Mouse (Mus musculus): ENCODE data around the gene Ldb3. TPM values are rescaled to one million over a fixed set of nuclear protein-coding genes. Genes with fewer than 3 reads are reported as not detected.
A peak's percentile ranks its signal among the peaks of the same experiment; 100 is the strongest.

Gene Ldb3
- polyA plus RNA-seq, 1 experiment: 0.83 TPM

DNA sequence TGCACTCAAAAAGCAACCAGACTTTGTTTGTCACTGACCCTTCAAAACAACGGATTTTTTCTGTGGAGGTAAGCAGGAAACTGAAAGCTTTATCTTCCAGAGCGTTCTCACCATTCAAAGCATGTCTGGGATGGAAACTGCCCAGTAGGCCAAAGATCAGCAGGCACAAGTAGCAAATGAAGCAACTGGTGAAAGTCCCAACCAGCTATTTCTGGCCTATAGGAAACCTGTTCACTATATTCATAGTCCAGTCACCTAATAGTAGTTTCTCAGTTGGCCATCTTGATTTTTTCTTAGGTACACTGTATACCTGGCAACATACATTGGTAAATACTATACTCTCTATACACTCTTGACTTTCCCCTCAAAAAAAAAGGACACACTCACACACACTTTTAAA lies 98.6 kb downstream of the Ldb3 start:
- DNase-seq (ENCODE audit: low read depth): no peak
- TF ChIP-seq POLR2A (IDR thresholded peaks at IDR 0.05; ENCODE audit: borderline replicate concordance, extremely low read depth, insufficient read depth, insufficient read length, poor library complexity, severe bottlenecking): no peak
- TF ChIP-seq CTCF (IDR thresholded peaks at IDR 0.05; ENCODE audit: borderline replicate concordance, extremely low read depth, insufficient read depth, insufficient read length): no peak

DNA sequence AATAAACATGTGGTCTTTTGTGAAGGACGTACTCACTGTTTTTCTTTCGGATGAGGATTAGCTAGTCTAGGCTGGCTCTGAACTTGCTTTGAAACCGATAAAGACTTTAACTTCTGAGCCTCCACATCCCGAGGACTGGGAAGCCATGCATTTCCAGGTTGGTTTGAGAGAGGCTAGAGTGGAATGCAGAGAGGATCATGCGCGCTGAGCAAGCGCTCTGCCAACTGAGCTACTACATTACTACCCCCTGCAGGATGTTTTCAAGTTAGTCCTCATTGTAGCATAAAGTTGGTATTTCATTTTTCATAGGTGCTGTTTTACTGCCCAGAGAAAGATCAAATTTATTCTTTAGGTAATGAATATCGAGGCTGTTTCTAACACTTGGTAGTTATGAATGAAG lies 102.3 kb downstream of the Ldb3 start:
- TF ChIP-seq POLR2A (IDR thresholded peaks at IDR 0.05; ENCODE audit: borderline replicate concordance, extremely low read depth, insufficient read depth, insufficient read length, poor library complexity, severe bottlenecking): no peak
- TF ChIP-seq CTCF (IDR thresholded peaks at IDR 0.05; ENCODE audit: borderline replicate concordance, extremely low read depth, insufficient read depth, insufficient read length): no peak
- DNase-seq (ENCODE audit: low read depth): peak; percentile 24

DNA sequence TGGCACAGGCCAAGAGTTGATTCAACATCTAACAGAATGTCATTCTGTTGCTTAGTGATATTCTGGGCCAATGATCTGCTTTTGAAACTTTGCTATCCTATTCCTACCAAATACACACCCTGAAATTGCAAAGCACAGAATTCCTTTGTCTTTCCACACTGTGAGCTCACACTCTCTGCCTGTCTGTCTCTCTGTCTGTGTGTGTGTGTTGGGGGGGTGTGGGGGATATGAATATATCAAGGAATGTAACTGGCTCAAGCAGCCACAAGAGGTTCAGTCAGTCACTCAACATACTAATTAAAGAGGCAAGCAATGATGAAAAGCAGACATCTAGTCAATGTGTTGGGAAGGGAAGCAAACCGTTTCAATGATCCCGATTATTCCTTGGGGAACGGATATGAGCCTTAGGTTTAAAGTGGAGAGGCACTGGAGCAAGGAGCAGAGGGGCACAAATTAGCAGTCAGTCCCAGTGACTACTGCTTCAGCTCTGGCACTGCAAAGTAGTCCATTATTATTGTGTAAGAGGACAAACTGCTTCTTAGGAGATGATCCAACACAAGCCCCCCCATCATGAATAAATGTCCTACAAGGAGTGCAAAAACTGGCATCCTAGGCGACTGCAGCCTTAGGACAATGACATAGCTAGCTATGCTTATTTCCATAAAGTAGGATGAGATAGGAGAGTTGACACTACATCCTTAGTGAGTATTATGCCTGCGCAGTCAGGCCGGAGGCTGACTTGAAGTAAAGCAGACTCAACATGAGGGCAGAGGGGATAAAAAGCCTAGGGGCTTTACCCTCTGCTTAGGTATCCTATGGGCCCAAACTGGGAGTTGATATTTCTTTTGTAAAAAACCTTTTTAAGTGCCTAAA lies 104.8 kb downstream of the Ldb3 start:
- peak; percentile 58 for DNase-seq (ENCODE audit: low read depth)
- TF ChIP-seq POLR2A (IDR thresholded peaks at IDR 0.05; ENCODE audit: borderline replicate concordance, extremely low read depth, insufficient read depth, insufficient read length, poor library complexity, severe bottlenecking) (no peak), CTCF (IDR thresholded peaks at IDR 0.05; ENCODE audit: borderline replicate concordance, extremely low read depth, insufficient read depth, insufficient read length) (no peak)

Other genes starting within 250 kb of the Ldb3 start
- 0.85 TPM in 1 of 2 replicates, not detected in the other for gene Fam25c, start 233.2 kb downstream of the Ldb3 start, polyA plus RNA-seq (2012; rRNA removed)
- gene Sncg, start 213.9 kb downstream of the Ldb3 start, polyA plus RNA-seq (2012; rRNA removed): 36.7 and 103 TPM in 2 replicates
- gene Mmrn2, start 213.2 kb downstream of the Ldb3 start, polyA plus RNA-seq (2012; rRNA removed): 2.5 and 4.5 TPM in 2 replicates
- gene Bmpr1a, start 85.3 kb downstream of the Ldb3 start, polyA plus RNA-seq (2012; rRNA removed): 21.1 and 23.9 TPM in 2 replicates
- not detected in 2 replicates for gene 9230112D13Rik, start 65.9 kb downstream of the Ldb3 start, polyA plus RNA-seq (2012; rRNA removed)
- not detected in 2 replicates for gene Opn4, start 11.5 kb upstream of the Ldb3 start, polyA plus RNA-seq (2012; rRNA removed)
- gene Wapl, start 85.2 kb upstream of the Ldb3 start, polyA plus RNA-seq (2012; rRNA removed): 14.6 and 19.9 TPM in 2 replicates
- gene Grid1, start 231.4 kb upstream of the Ldb3 start, polyA plus RNA-seq (2012; rRNA removed): 7.3 and 14.8 TPM in 2 replicates

All from brain, embryonic 14.5 days (tissue).